Mouse (Mus musculus): ENCODE measurements at regions not wholly inside any gene's neighbourhood (a gene's known extent, or its start where the extent isn't known, plus 50 kb on each side); places are given as distances from the start of the nearest gene placed in this dataset.

GRCm38 (mm10) chr13:103396526-103397020, 62.3 kb upstream of the Mast4 start:
- DNase-seq (ENCODE audit: low spot score) = no peak
- no peaks in the 10 kb centered on the region for H3K9me3 ChIP-seq (ENCODE audit: control insufficient read depth, low read length)
- no peak for ATAC-seq (ENCODE audit: low FRiP score, low TSS enrichment)
- no peaks in the 10 kb centered on the region for H3K4me1 ChIP-seq (replicated peaks; ENCODE audit: control insufficient read depth, insufficient read depth)
- no peak overlapping the region for H3K27ac ChIP-seq (replicated peaks)
- TF ChIP-seq EP300 (optimal IDR thresholded peaks at IDR 0.05) = no peak
- no peak for TF ChIP-seq CTCF (IDR thresholded peaks at IDR 0.05; ENCODE audit: low read depth)
- no peaks in the 10 kb centered on the region for H3K27me3 ChIP-seq (ENCODE audit: control insufficient read depth, insufficient read depth, low read length)
- WGBS = 72% methylated on average over 2 of the region's 2 CpGs
- H3K4me3 ChIP-seq (ENCODE audit: low read depth, low read length) = no peak overlapping the region
- no peaks in the 10 kb centered on the region for H3K36me3 ChIP-seq (ENCODE audit: control insufficient read depth, insufficient read depth, low read length)
- no peak overlapping the region for H3K4me2 ChIP-seq (replicated peaks; ENCODE audit: low read depth)
- no peak overlapping the region for H3K9ac ChIP-seq (ENCODE audit: low read length)

DNA sequence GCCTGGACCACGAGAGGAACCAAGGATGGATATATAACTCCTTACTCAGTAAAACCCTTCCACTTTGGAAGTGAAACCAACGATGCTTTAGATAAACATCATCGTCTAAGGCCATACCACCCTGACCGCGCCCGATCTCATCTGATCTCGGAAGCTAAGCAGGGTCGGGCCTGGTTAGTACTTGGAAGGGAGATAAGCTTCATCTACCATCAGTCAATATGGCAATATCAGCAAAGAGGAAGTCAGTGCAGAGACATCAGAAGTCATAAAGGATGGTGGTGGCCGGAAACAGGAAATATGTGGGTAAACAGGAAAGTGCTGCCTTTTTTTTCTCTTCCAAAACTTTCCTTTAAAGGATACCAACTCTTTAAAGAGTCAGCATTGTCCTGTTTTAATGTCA, 61.8 kb upstream of the Mast4 start:
- Histone ChIP-seq H3K27me3 (ENCODE audit: control insufficient read depth, insufficient read depth, low read length) (no peaks in the 10 kb centered on the region), H3K9ac (ENCODE audit: low read length) (no peak overlapping the region), H3K4me3 (ENCODE audit: low read depth, low read length) (no peak overlapping the region), H3K36me3 (ENCODE audit: control insufficient read depth, insufficient read depth, low read length) (no peaks in the 10 kb centered on the region), H3K4me2 (replicated peaks; ENCODE audit: low read depth) (no peak overlapping the region), H3K27ac (replicated peaks) (no peak overlapping the region), H3K9me3 (ENCODE audit: control insufficient read depth, low read length) (no peaks in the 10 kb centered on the region), H3K4me1 (replicated peaks; ENCODE audit: control insufficient read depth, insufficient read depth) (no peaks in the 10 kb centered on the region)
- DNase-seq (ENCODE audit: low spot score) (no peak), ATAC-seq (ENCODE audit: low FRiP score, low TSS enrichment) (no peak)
- 68% methylated on average over 9 of the region's 9 CpGs for WGBS
- no peak for TF ChIP-seq CTCF (IDR thresholded peaks at IDR 0.05; ENCODE audit: low read depth)
- TF ChIP-seq EP300 (optimal IDR thresholded peaks at IDR 0.05) = no peak

GRCm38 (mm10) chr13:103392581-103392980, 58.3 kb upstream of the Mast4 start:
- Histone ChIP-seq H3K27ac (replicated peaks) (no peak overlapping the region), H3K4me1 (replicated peaks; ENCODE audit: control insufficient read depth, insufficient read depth) (no peaks in the 10 kb centered on the region), H3K27me3 (ENCODE audit: control insufficient read depth, insufficient read depth, low read length) (no peaks in the 10 kb centered on the region), H3K36me3 (ENCODE audit: control insufficient read depth, insufficient read depth, low read length) (no peaks in the 10 kb centered on the region), H3K9me3 (ENCODE audit: control insufficient read depth, low read length) (no peaks in the 10 kb centered on the region), H3K4me3 (ENCODE audit: low read depth, low read length) (no peak overlapping the region), H3K9ac (ENCODE audit: low read length) (no peak overlapping the region), H3K4me2 (replicated peaks; ENCODE audit: low read depth) (no peak overlapping the region)
- ATAC-seq (ENCODE audit: low FRiP score, low TSS enrichment) (no peak), DNase-seq (ENCODE audit: low spot score) (no peak)
- no peak for TF ChIP-seq CTCF (IDR thresholded peaks at IDR 0.05; ENCODE audit: low read depth)
- 61% methylated on average over 3 of the region's 3 CpGs for WGBS

DNA sequence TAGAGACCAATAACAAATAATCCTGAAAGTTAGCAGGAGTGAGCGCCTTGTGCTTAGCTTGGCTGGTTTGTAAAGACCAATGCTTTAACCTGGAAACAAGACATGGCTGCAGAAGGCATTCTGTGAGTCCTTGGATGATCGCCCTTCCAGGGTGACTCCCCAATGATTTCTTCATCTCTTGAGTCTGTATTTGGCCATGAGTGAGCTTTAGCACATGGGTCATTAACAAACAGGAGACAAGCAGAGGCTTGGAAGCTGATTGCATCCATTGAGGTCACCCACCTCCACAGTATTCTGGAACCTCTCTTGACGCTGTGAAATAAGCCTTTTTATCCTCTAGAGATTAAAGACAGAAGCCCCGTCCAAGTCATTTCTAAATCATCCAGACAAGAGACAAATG, 57.1 kb upstream of the Mast4 start:
- DNase-seq (ENCODE audit: low spot score) = no peak
- no peaks in the 10 kb centered on the region for H3K4me1 ChIP-seq (replicated peaks; ENCODE audit: control insufficient read depth, insufficient read depth)
- 63% methylated on average over 4 of the region's 4 CpGs for whole genome bisulfite sequencing
- no peak overlapping the region for H3K4me3 ChIP-seq (ENCODE audit: low read depth, low read length)
- no peaks in the 10 kb centered on the region for H3K9me3 ChIP-seq (ENCODE audit: control insufficient read depth, low read length)
- no peak overlapping the region for H3K4me2 ChIP-seq (replicated peaks; ENCODE audit: low read depth)
- no peak for TF ChIP-seq CTCF (IDR thresholded peaks at IDR 0.05; ENCODE audit: low read depth)
- TF ChIP-seq EP300 (optimal IDR thresholded peaks at IDR 0.05) = no peak
- H3K27me3 ChIP-seq (ENCODE audit: control insufficient read depth, insufficient read depth, low read length) = no peaks in the 10 kb centered on the region
- H3K9ac ChIP-seq (ENCODE audit: low read length) = no peak overlapping the region
- no peak for ATAC-seq (ENCODE audit: low FRiP score, low TSS enrichment)
- H3K27ac ChIP-seq (replicated peaks) = no peak overlapping the region
- H3K36me3 ChIP-seq (ENCODE audit: control insufficient read depth, insufficient read depth, low read length) = no peaks in the 10 kb centered on the region

DNA sequence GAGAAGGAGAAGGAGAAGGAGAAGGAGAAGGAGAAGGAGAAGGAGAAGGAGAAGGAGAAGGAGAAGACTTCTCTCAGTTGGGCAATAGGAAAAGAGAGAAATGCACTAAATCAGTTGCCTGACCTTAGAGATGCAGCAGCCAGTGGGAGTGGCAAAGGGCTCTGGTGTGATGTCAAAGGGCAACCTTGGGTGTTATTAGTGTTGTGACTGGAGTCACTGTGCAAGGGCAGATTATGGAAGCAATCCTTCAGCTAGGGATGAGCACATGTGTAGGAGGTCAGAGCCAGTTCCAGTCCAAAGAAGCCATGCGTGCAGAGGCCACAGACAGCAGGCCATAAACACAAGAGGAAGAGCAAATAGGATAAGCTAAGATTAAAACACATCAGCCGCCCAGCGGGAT, 56.7 kb upstream of the Mast4 start:
- no peaks in the 10 kb centered on the region for H3K27me3 ChIP-seq (ENCODE audit: control insufficient read depth, insufficient read depth, low read length)
- H3K9ac ChIP-seq (ENCODE audit: low read length) = no peak overlapping the region
- 82% methylated on average over 3 of the region's 3 CpGs for WGBS
- no peaks in the 10 kb centered on the region for H3K9me3 ChIP-seq (ENCODE audit: control insufficient read depth, low read length)
- no peaks in the 10 kb centered on the region for H3K4me1 ChIP-seq (replicated peaks; ENCODE audit: control insufficient read depth, insufficient read depth)
- DNase-seq (ENCODE audit: low spot score) = no peak
- no peak overlapping the region for H3K27ac ChIP-seq (replicated peaks)
- ATAC-seq (ENCODE audit: low FRiP score, low TSS enrichment) = no peak
- no peak overlapping the region for H3K4me3 ChIP-seq (ENCODE audit: low read depth, low read length)
- no peak overlapping the region for H3K4me2 ChIP-seq (replicated peaks; ENCODE audit: low read depth)
- H3K36me3 ChIP-seq (ENCODE audit: control insufficient read depth, insufficient read depth, low read length) = no peaks in the 10 kb centered on the region
- TF ChIP-seq EP300 (optimal IDR thresholded peaks at IDR 0.05) (no peak), CTCF (IDR thresholded peaks at IDR 0.05; ENCODE audit: low read depth) (no peak)

GRCm38 (mm10) chr13:103386948-103387347, 52.7 kb upstream of the Mast4 start:
- no peaks in the 10 kb centered on the region for H3K9me3 ChIP-seq (ENCODE audit: control insufficient read depth, low read length)
- H3K4me2 ChIP-seq (replicated peaks; ENCODE audit: low read depth) = no peak overlapping the region
- H3K4me1 ChIP-seq (replicated peaks; ENCODE audit: control insufficient read depth, insufficient read depth) = no peaks in the 10 kb centered on the region
- DNase-seq (ENCODE audit: low spot score) = no peak
- no peaks in the 10 kb centered on the region for H3K27me3 ChIP-seq (ENCODE audit: control insufficient read depth, insufficient read depth, low read length)
- 86% methylated on average over 5 of the region's 5 CpGs for WGBS
- H3K9ac ChIP-seq (ENCODE audit: low read length) = no peak overlapping the region
- ATAC-seq (ENCODE audit: low FRiP score, low TSS enrichment) = no peak
- H3K4me3 ChIP-seq (ENCODE audit: low read depth, low read length) = no peak overlapping the region
- no peaks in the 10 kb centered on the region for H3K36me3 ChIP-seq (ENCODE audit: control insufficient read depth, insufficient read depth, low read length)
- no peak overlapping the region for H3K27ac ChIP-seq (replicated peaks)
- TF ChIP-seq CTCF (IDR thresholded peaks at IDR 0.05; ENCODE audit: low read depth) (no peak), EP300 (optimal IDR thresholded peaks at IDR 0.05) (no peak)
